Mouse (Mus musculus): ENCODE measurements around the gene Syt14. TPM values are rescaled to one million over a fixed set of nuclear protein-coding genes. Genes with fewer than 3 reads are reported as not detected.

Syt14 gene
- total and polyA plus RNA-seq, 3 experiments = not detected

DNA sequence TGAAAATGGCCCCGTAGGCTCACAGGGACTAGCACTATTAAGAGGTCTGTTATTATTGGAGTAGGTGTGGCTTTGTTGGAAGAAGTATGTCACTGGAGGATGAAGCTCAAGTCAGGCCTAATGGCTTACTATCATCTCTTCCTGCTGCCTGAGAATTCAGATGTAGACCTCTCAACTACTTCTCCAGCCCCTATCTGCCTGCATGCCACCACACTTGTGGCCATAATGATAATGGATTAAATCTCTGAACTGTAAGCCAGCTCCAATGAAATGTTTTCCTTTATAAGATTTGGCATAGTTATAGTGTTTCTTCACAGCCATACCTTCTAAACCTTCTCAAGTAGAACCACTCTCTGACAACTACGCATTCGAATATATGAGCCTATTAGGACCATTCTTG lies 27.0 kb upstream of the Syt14 start:
- Histone ChIP-seq H3K27ac (ENCODE audit: insufficient read depth, low read depth) (no peak overlapping the region), H3K4me2 (ENCODE audit: insufficient read depth, low read depth, poor library complexity, severe bottlenecking) (no peak overlapping the region), H3K9ac (ENCODE audit: insufficient read depth, low read depth) (no peak overlapping the region), H3K9me3 (replicated peaks; ENCODE audit: low read length) (no peaks in the 10 kb centered on the region), H3K4me3 (replicated peaks in 1 of 3; ENCODE audit: low read depth in 2 of 3, low read length in 2 of 3, poor library complexity in 1 of 3) (no peak overlapping the region), H3K36me3 (replicated peaks in 1 of 2; ENCODE audit: control insufficient read depth in 1 of 2, insufficient read depth in 1 of 2, low read length in 1 of 2) (no peaks in the 10 kb centered on the region), H3K4me1 (ENCODE audit: control insufficient read depth in 1 of 2, insufficient read depth in 2 of 2) (no peaks in the 10 kb centered on the region), H3K27me3 (replicated peaks) (peaks cover 20% of the 10 kb centered on the region), H3K79me2 (replicated peaks; ENCODE audit: control insufficient read depth, extremely low read depth, insufficient read depth, poor library complexity, severe bottlenecking) (no peaks in the 10 kb centered on the region)
- in situ Hi-C loops (cut with MboI; ENCODE audit: low pct_ligation_motif_present, low pct_unique_long_range_greater_than_20kb, low sequenced_read_pairs) = no loop called here
- DNase-seq (ENCODE audit: extremely low read depth) = no peak
- TF ChIP-seq UBTF (IDR thresholded peaks at IDR 0.05; ENCODE audit: low read depth, low read length) (no peak), MAX (IDR thresholded peaks at IDR 0.05; ENCODE audit: low read length) (no peak), TBP (conservative IDR thresholded peaks at IDR 0.05; ENCODE audit: low read depth, low read length) (no peak), CTCF (conservative IDR thresholded peaks at IDR 0.05 in 1 of 2, IDR thresholded peaks at IDR 0.05 in 1 of 2; ENCODE audit: low read depth in 2 of 2, low read length in 2 of 2) (no peak), MXI1 (IDR thresholded peaks at IDR 0.05; ENCODE audit: low read depth, low read length) (no peak), ZNF384 (IDR thresholded peaks at IDR 0.05; ENCODE audit: low read depth, low read length) (no peak), JUND (conservative IDR thresholded peaks at IDR 0.05; ENCODE audit: low read depth, low read length) (no peak), NELFE (IDR thresholded peaks at IDR 0.05; ENCODE audit: low read depth, low read length) (no peak), ZC3H11A (IDR thresholded peaks at IDR 0.05; ENCODE audit: low read depth, low read length) (no peak), TCF12 (IDR thresholded peaks at IDR 0.05; ENCODE audit: low read depth, low read length) (no peak), MYC (IDR thresholded peaks at IDR 0.05; ENCODE audit: low read depth, low read length) (no peak), USF1 (IDR thresholded peaks at IDR 0.05; ENCODE audit: low read depth, low read length) (no peak)
- dilution Hi-C loops (cut with MboI; ENCODE audit: extremely low pct_ligation_motif_present, extremely low pct_unique_long_range_greater_than_20kb, low sequenced_read_pairs) = no loop called here

DNA sequence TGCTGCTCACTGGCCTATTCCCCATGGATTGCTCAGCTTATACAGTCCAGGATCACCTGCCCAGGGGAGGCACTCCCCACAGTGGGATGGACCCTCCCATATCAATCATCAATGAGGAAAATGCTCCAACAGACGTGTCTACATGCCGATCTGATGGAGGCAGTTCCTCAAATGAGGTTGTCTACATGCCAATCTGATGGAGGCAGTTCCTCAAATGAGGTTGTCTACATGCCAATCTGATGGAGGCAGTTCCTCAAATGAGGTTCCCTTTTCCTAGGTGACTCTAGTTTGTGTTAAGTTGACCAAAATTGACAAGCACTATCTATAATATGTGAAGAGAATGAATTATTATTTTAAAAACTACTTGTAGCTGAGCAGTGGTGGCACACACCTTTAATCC lies 24.6 kb upstream of the Syt14 start:
- dilution Hi-C loops (cut with MboI; ENCODE audit: extremely low pct_ligation_motif_present, extremely low pct_unique_long_range_greater_than_20kb, low sequenced_read_pairs) (no loop called here), in situ Hi-C loops (cut with MboI; ENCODE audit: low pct_ligation_motif_present, low pct_unique_long_range_greater_than_20kb, low sequenced_read_pairs) (no loop called here)
- Histone ChIP-seq H3K9me3 (replicated peaks; ENCODE audit: low read length) (no peaks in the 10 kb centered on the region), H3K9ac (ENCODE audit: insufficient read depth, low read depth) (no peak overlapping the region), H3K4me2 (ENCODE audit: insufficient read depth, low read depth, poor library complexity, severe bottlenecking) (no peak overlapping the region), H3K27ac (ENCODE audit: insufficient read depth, low read depth) (no peak overlapping the region), H3K27me3 (replicated peaks) (peaks cover 8% of the 10 kb centered on the region), H3K4me3 (replicated peaks in 1 of 3; ENCODE audit: low read depth in 2 of 3, low read length in 2 of 3, poor library complexity in 1 of 3) (no peak overlapping the region), H3K36me3 (replicated peaks in 1 of 2; ENCODE audit: control insufficient read depth in 1 of 2, insufficient read depth in 1 of 2, low read length in 1 of 2) (no peaks in the 10 kb centered on the region), H3K4me1 (ENCODE audit: control insufficient read depth in 1 of 2, insufficient read depth in 2 of 2) (no peaks in the 10 kb centered on the region), H3K79me2 (replicated peaks; ENCODE audit: control insufficient read depth, extremely low read depth, insufficient read depth, poor library complexity, severe bottlenecking) (no peaks in the 10 kb centered on the region)
- no peak for DNase-seq (ENCODE audit: extremely low read depth)
- TF ChIP-seq EP300 (IDR thresholded peaks at IDR 0.05; ENCODE audit: low read length) = no peak
- TF ChIP-seq MEF2A (IDR thresholded peaks at IDR 0.05; ENCODE audit: borderline replicate concordance, low read depth, low read length) = no peak
- no peak for TF ChIP-seq RAD21 (IDR thresholded peaks at IDR 0.05; ENCODE audit: low read depth, low read length)
- TF ChIP-seq MAFK (IDR thresholded peaks at IDR 0.05; ENCODE audit: insufficient replicate concordance, low read length) = no peak
- TF ChIP-seq MAZ (IDR thresholded peaks at IDR 0.05; ENCODE audit: low read depth, low read length) = no peak
- TF ChIP-seq SMC3 (IDR thresholded peaks at IDR 0.05; ENCODE audit: low read depth, low read length) = no peak
- TF ChIP-seq HCFC1 (IDR thresholded peaks at IDR 0.05; ENCODE audit: low read depth, low read length) = no peak
- TF ChIP-seq CHD1 (IDR thresholded peaks at IDR 0.05; ENCODE audit: low read depth, low read length) = no peak
- TF ChIP-seq ZC3H11A (IDR thresholded peaks at IDR 0.05; ENCODE audit: low read depth, low read length) = no peak
- no peak for TF ChIP-seq NELFE (IDR thresholded peaks at IDR 0.05; ENCODE audit: low read depth, low read length)
- TF ChIP-seq USF2 (conservative IDR thresholded peaks at IDR 0.05; ENCODE audit: low read depth, low read length) = no peak
